Mouse (Mus musculus) midbrain, embryonic 13.5 days (tissue): ENCODE results near the gene Slc36a2. TPM values are rescaled to one million over a fixed set of nuclear protein-coding genes. Genes with fewer than 3 reads are reported as not detected.

ENCODE experiments used
- ATAC-seq: fragments of 200-750 bp; cut with Nextera tagmentation; 2 replicates; pipeline ENCODE4 v1.8.0; 2017; ENCODE audit warnings: mild to moderate bottlenecking, moderate TSS enrichment, moderate library complexity
- H3K27ac ChIP-seq: fragments of 300-500 bp; sonication (generic); 2 replicates; pipeline ENCODE4 v1.5.1; 2015; ENCODE audit warnings: inconsistent platforms, mild to moderate bottlenecking, moderate library complexity
- H3K27me3 ChIP-seq: fragments of 300-500 bp; sonication (generic); 2 replicates; pipeline ENCODE4 v1.6.1; 2015; ENCODE audit warnings: mild to moderate bottlenecking, inconsistent platforms
- H3K36me3 ChIP-seq: fragments of 300-500 bp; sonication (generic); 2 replicates; pipeline ENCODE4 v1.6.1; 2015; ENCODE audit warnings: mild to moderate bottlenecking, inconsistent platforms
- H3K4me1 ChIP-seq: fragments of 300-500 bp; sonication (generic); replicated peaks from 2 replicates; pipeline ENCODE4 v1.6.1; 2015; ENCODE audit warnings: inconsistent platforms
- H3K4me2 ChIP-seq: fragments of 300-500 bp; sonication (generic); replicated peaks from 2 replicates; pipeline ENCODE4 v1.6.1; 2015; ENCODE audit warnings: moderate library complexity, mild to moderate bottlenecking, inconsistent platforms
- H3K4me3 ChIP-seq: fragments of 300-500 bp; sonication (generic); replicated peaks from 2 replicates; pipeline ENCODE4 v1.5.1; 2015; ENCODE audit warnings: mild to moderate bottlenecking, inconsistent platforms
- H3K9ac ChIP-seq: fragments of 300-500 bp; sonication (generic); replicated peaks from 2 replicates; pipeline ENCODE4 v1.6.1; 2015; ENCODE audit warnings: mild to moderate bottlenecking, inconsistent platforms
- H3K9me3 ChIP-seq: fragments of 300-500 bp; sonication (generic); 2 replicates; pipeline ENCODE4 v1.6.1; 2016; ENCODE audit warnings: mild to moderate bottlenecking, inconsistent platforms
- WGBS: fragments of 180-500 bp; shearing (Covaris S2); methylation state at CpG from one replicate; pipeline ENCODE4 v1.1.7; 2015; 5-methylcytosine and 5-hydroxymethylcytosine counted together
- polyA plus RNA-seq: library from polyadenylated mRNA; unstranded; fragments of >200 nt; fragmentation: Nextera tagmentation; extraction: Ambion mirVana; gene quantifications from 2 replicates; pipeline ENCODE4 v1.2.1, GENCODE M21; 2015

The Slc36a2 gene
- polyA plus RNA-seq = 0.17 and 0.27 TPM in 2 replicates

GRCm38 (mm10) chr11:55184733-55185291, at the start of gene Slc36a2:
Gene Slc36a2, minus strand, starts transcription at chr11:55185077.
- Histone ChIP-seq H3K9me3 (no peaks in the 10 kb centered on the region), H3K27me3 (no peaks in the 10 kb centered on the region), H3K36me3 (no peaks in the 10 kb centered on the region), H3K9ac (no peak within 1 kb of the TSS), H3K27ac (no peak within 1 kb of the TSS), H3K4me2 (no peak within 1 kb of the TSS), H3K4me3 (no peak within 1 kb of the TSS), H3K4me1 (no peaks in the 10 kb centered on the region)
- WGBS = 19% methylated on average over 10 of the region's 10 CpGs
- ATAC-seq = no peak

- no peak for ATAC-seq
- H3K4me1 ChIP-seq = no peaks in the 10 kb centered on the region
- 91% methylated on average over 7 of the region's 7 CpGs for WGBS
- H3K27me3 ChIP-seq = no peaks in the 10 kb centered on the region
- H3K9me3 ChIP-seq = no peaks in the 10 kb centered on the region
- no peak overlapping the region for H3K4me2 ChIP-seq
- H3K9ac ChIP-seq = no peak overlapping the region
- H3K4me3 ChIP-seq = no peak overlapping the region
- H3K27ac ChIP-seq = no peak overlapping the region
- H3K36me3 ChIP-seq = peaks cover 31% of the 10 kb centered on the region
Observed at GRCm38 (mm10) chr11:55234288-55234687, 49.4 kb upstream of the Slc36a2 start.

GRCm38 (mm10) chr11:55231034-55231433, 46.2 kb upstream of the Slc36a2 start:
- Histone ChIP-seq H3K36me3 (peaks cover 45% of the 10 kb centered on the region), H3K9me3 (no peaks in the 10 kb centered on the region)

GRCm38 (mm10) chr11:55221306-55221705, 36.4 kb upstream of the Slc36a2 start:
- Histone ChIP-seq H3K36me3 (peaks cover 84% of the 10 kb centered on the region), H3K27me3 (no peaks in the 10 kb centered on the region), H3K9me3 (no peaks in the 10 kb centered on the region), H3K4me3 (no peak overlapping the region), H3K4me2 (no peak overlapping the region), H3K9ac (no peak overlapping the region), H3K27ac (no peak overlapping the region), H3K4me1 (no peaks in the 10 kb centered on the region)
- no peak for ATAC-seq
- WGBS = 93% methylated on average over 7 of the region's 7 CpGs

More at GRCm38 (mm10) chr11:55231034-55231433, 46.2 kb upstream of the Slc36a2 start:
- 94% methylated on average over 6 of the region's 6 CpGs for WGBS
- Histone ChIP-seq H3K9ac (no peak overlapping the region), H3K27me3 (no peaks in the 10 kb centered on the region), H3K4me3 (no peak overlapping the region), H3K27ac (no peak overlapping the region), H3K4me1 (no peaks in the 10 kb centered on the region), H3K4me2 (no peak overlapping the region)
- ATAC-seq = no peak

GRCm38 (mm10) chr11:55218473-55218872, 33.6 kb upstream of the Slc36a2 start:
- H3K4me3 ChIP-seq = no peak overlapping the region
- H3K4me1 ChIP-seq = no peaks in the 10 kb centered on the region
- no peaks in the 10 kb centered on the region for H3K9me3 ChIP-seq
- no peak overlapping the region for H3K27ac ChIP-seq
- no peaks in the 10 kb centered on the region for H3K27me3 ChIP-seq
- H3K36me3 ChIP-seq = peaks cover 61% of the 10 kb centered on the region
- WGBS = 93% methylated on average over 3 of the region's 3 CpGs
- no peak for ATAC-seq
- no peak overlapping the region for H3K9ac ChIP-seq
- H3K4me2 ChIP-seq = no peak overlapping the region

- Histone ChIP-seq H3K9ac (no peak overlapping the region), H3K27me3 (no peaks in the 10 kb centered on the region), H3K4me3 (no peak overlapping the region), H3K4me2 (no peak overlapping the region), H3K9me3 (no peaks in the 10 kb centered on the region), H3K4me1 (no peaks in the 10 kb centered on the region), H3K36me3 (peaks cover 55% of the 10 kb centered on the region), H3K27ac (no peak overlapping the region)
- 96% methylated on average over 7 of the region's 7 CpGs for WGBS
- ATAC-seq = no peak
Observed at GRCm38 (mm10) chr11:55217880-55218279, 33.0 kb upstream of the Slc36a2 start.

- Histone ChIP-seq H3K4me1 (no peaks in the 10 kb centered on the region), H3K36me3 (peaks cover 51% of the 10 kb centered on the region), H3K27ac (no peak overlapping the region), H3K9ac (no peak overlapping the region), H3K4me3 (no peak overlapping the region), H3K9me3 (no peaks in the 10 kb centered on the region), H3K27me3 (no peaks in the 10 kb centered on the region), H3K4me2 (no peak overlapping the region)
- no peak for ATAC-seq
- WGBS = 89% methylated on average over 4 of the region's 4 CpGs
Observed at GRCm38 (mm10) chr11:55217418-55217817, 32.5 kb upstream of the Slc36a2 start.

GRCm38 (mm10) chr11:55216830-55217229, 32.0 kb upstream of the Slc36a2 start:
- WGBS = 82% methylated on average over 13 of the region's 13 CpGs
- no peak for ATAC-seq
- H3K36me3 ChIP-seq = peaks cover 46% of the 10 kb centered on the region

GRCm38 (mm10) chr11:55216061-55216460, 31.2 kb upstream of the Slc36a2 start:
- no peak overlapping the region for H3K27ac ChIP-seq
- H3K36me3 ChIP-seq = peaks cover 38% of the 10 kb centered on the region
- no peaks in the 10 kb centered on the region for H3K27me3 ChIP-seq
- 82% methylated on average over 3 of the region's 4 CpGs for WGBS
- no peak overlapping the region for H3K9ac ChIP-seq
- H3K4me2 ChIP-seq = no peak overlapping the region
- H3K4me1 ChIP-seq = no peaks in the 10 kb centered on the region
- no peak overlapping the region for H3K4me3 ChIP-seq
- H3K9me3 ChIP-seq = no peaks in the 10 kb centered on the region
- no peak for ATAC-seq

More at GRCm38 (mm10) chr11:55216830-55217229, 32.0 kb upstream of the Slc36a2 start:
- H3K4me2 ChIP-seq = no peak overlapping the region
- H3K4me1 ChIP-seq = no peaks in the 10 kb centered on the region
- H3K27ac ChIP-seq = no peak overlapping the region
- H3K4me3 ChIP-seq = no peak overlapping the region
- no peaks in the 10 kb centered on the region for H3K9me3 ChIP-seq
- H3K9ac ChIP-seq = no peak overlapping the region
- H3K27me3 ChIP-seq = no peaks in the 10 kb centered on the region

GRCm38 (mm10) chr11:55214978-55215377, 30.1 kb upstream of the Slc36a2 start:
- Histone ChIP-seq H3K4me2 (no peak overlapping the region), H3K27ac (no peak overlapping the region), H3K9me3 (no peaks in the 10 kb centered on the region), H3K9ac (no peak overlapping the region), H3K36me3 (peaks cover 27% of the 10 kb centered on the region), H3K4me1 (no peaks in the 10 kb centered on the region), H3K4me3 (no peak overlapping the region), H3K27me3 (no peaks in the 10 kb centered on the region)
- WGBS = 78% methylated on average over 3 of the region's 3 CpGs
- ATAC-seq = no peak

- no peak overlapping the region for H3K27ac ChIP-seq
- H3K36me3 ChIP-seq = peaks cover 20% of the 10 kb centered on the region
- no peak for ATAC-seq
- no peaks in the 10 kb centered on the region for H3K9me3 ChIP-seq
- no peaks in the 10 kb centered on the region for H3K27me3 ChIP-seq
- H3K4me1 ChIP-seq = no peaks in the 10 kb centered on the region
- H3K4me3 ChIP-seq = no peak overlapping the region
- H3K9ac ChIP-seq = no peak overlapping the region
- WGBS = 90% methylated on average over 5 of the region's 5 CpGs
- no peak overlapping the region for H3K4me2 ChIP-seq
Observed at GRCm38 (mm10) chr11:55214161-55214560, 29.3 kb upstream of the Slc36a2 start.

GRCm38 (mm10) chr11:55213518-55213917, 28.6 kb upstream of the Slc36a2 start:
- Histone ChIP-seq H3K4me2 (no peak overlapping the region), H3K4me1 (0 out of 2 replicates have a peak, but pooled peaks cover 2% of the 10 kb centered on the region), H3K9ac (no peak overlapping the region), H3K4me3 (no peak overlapping the region), H3K9me3 (no peaks in the 10 kb centered on the region), H3K36me3 (peaks cover 16% of the 10 kb centered on the region; the same call in 1 of the 2 replicates), H3K27ac (no peak overlapping the region), H3K27me3 (no peaks in the 10 kb centered on the region)
- ATAC-seq = no peak
- WGBS = 97% methylated on average over 4 of the region's 4 CpGs
